Mouse (Mus musculus) T-helper 17 cell (primary cell): ENCODE measurements around the gene Arhgap17.

Source experiments
- in situ Hi-C, 2 experiments: fragments of 300-600 bp; cut with MboI, MseI; formaldehyde crosslinking; loops; 1 replicate in 1 of 2; 2 replicates in 1 of 2; pipeline ENCODE4 v1.15.1; 2025; ENCODE audit warnings: high pct_unique_total_duplicates in 2 of 2

The Arhgap17 gene

GRCm38 (mm10) chr7:123293898-123294297, 75.8 kb downstream of the Arhgap17 start:
- in situ Hi-C loops, result loop anchor here in 1 of 2 experiments (10.0 kb wide), 1 partner anchor 1289 kb away; no protein-coding TSS in a partner anchor

GRCm38 (mm10) chr7:123291942-123292341, 77.8 kb downstream of the Arhgap17 start:
- in situ Hi-C loops, result loop anchor here in 1 of 2 experiments (10.0 kb wide), 1 partner anchor 1287 kb away; no protein-coding TSS in a partner anchor

GRCm38 (mm10) chr7:123289176-123289575, 80.5 kb downstream of the Arhgap17 start:
- in situ Hi-C loops, result loop anchor here in 1 of 2 experiments (5.0 kb wide), 1 partner anchor 67 kb away; no protein-coding TSS in a partner anchor

GRCm38 (mm10) chr7:123287903-123288302, 81.8 kb downstream of the Arhgap17 start:
- in situ Hi-C loops, result loop anchor here in 1 of 2 experiments (5.0 kb wide), 1 partner anchor 66 kb away; no protein-coding TSS in a partner anchor

GRCm38 (mm10) chr7:123285896-123286295, 83.8 kb downstream of the Arhgap17 start:
- in situ Hi-C loops, result loop anchor here in 1 of 2 experiments (5.0 kb wide), 1 partner anchor 64 kb away; no protein-coding TSS in a partner anchor

GRCm38 (mm10) chr7:123283826-123284225, 85.9 kb downstream of the Arhgap17 start:
- in situ Hi-C loops, result no loop called here

- in situ Hi-C loops, result no loop called here
These were observed 89.9 kb downstream of the Arhgap17 start for GRCm38 (mm10) chr7:123279797-123280196.

GRCm38 (mm10) chr7:123276568-123276967, 93.1 kb downstream of the Arhgap17 start:
- in situ Hi-C loops, result no loop called here

- in situ Hi-C loops, result no loop called here
These were observed 96.7 kb downstream of the Arhgap17 start for GRCm38 (mm10) chr7:123273056-123273455.

GRCm38 (mm10) chr7:123258103-123258502, 111.6 kb downstream of the Arhgap17 start:
- in situ Hi-C loops, result no loop called here

- in situ Hi-C loops, result no loop called here
These were observed 115.3 kb downstream of the Arhgap17 start for GRCm38 (mm10) chr7:123254196-123254970.

- in situ Hi-C loops, result no loop called here
These were observed 116.3 kb downstream of the Arhgap17 start for GRCm38 (mm10) chr7:123253396-123253795.

GRCm38 (mm10) chr7:123251343-123251742, 118.4 kb downstream of the Arhgap17 start:
- in situ Hi-C loops, result no loop called here

GRCm38 (mm10) chr7:123248166-123248565, 121.5 kb downstream of the Arhgap17 start:
- in situ Hi-C loops, result loop anchor here in 1 of 2 experiments (25.0 kb wide), 1 partner anchor 1389 kb away; no protein-coding TSS in a partner anchor

GRCm38 (mm10) chr7:123246504-123247084, 123.1 kb downstream of the Arhgap17 start:
- in situ Hi-C loops, result loop anchor here in 1 of 2 experiments (25.0 kb wide), 1 partner anchor 1391 kb away; no protein-coding TSS in a partner anchor

- in situ Hi-C loops, result loop anchor here in 1 of 2 experiments (25.0 kb wide), 1 partner anchor 1392 kb away; no protein-coding TSS in a partner anchor
These were observed 124.9 kb downstream of the Arhgap17 start for GRCm38 (mm10) chr7:123244833-123245232.

- in situ Hi-C loops, result loop anchor here in 1 of 2 experiments (25.0 kb wide), 1 partner anchor 1395 kb away; no protein-coding TSS in a partner anchor
These were observed 127.5 kb downstream of the Arhgap17 start for GRCm38 (mm10) chr7:123242241-123242640.

- in situ Hi-C loops, result loop anchor here in 1 of 2 experiments (25.0 kb wide), 1 partner anchor 1397 kb away; no protein-coding TSS in a partner anchor
These were observed 129.7 kb downstream of the Arhgap17 start for GRCm38 (mm10) chr7:123240064-123240463.

- in situ Hi-C loops, result loop anchor here in 1 of 2 experiments (10.0 to 25.0 kb wide), 2 partner anchors 1306 to 1399 kb away; no protein-coding TSS in a partner anchor
These were observed 131.1 kb downstream of the Arhgap17 start for GRCm38 (mm10) chr7:123238621-123239020.

GRCm38 (mm10) chr7:123235449-123235848, 134.3 kb downstream of the Arhgap17 start:
- in situ Hi-C loops, result loop anchor here in 1 of 2 experiments (10.0 to 25.0 kb wide), 2 partner anchors 1309 to 1402 kb away; no protein-coding TSS in a partner anchor
